ENCODE assay signal across 18 mouse cellular contexts in genomic region chr17:7922564-7922963, GRCm38 (mm10). TPM values are rescaled to one million over a fixed set of nuclear protein-coding genes. Genes with fewer than 3 reads are reported as not detected.
A peak's percentile ranks its signal among the peaks of the same experiment; 100 is the strongest.
DNase-seq lines count a peak whose midpoint lies in the region; ATAC-seq and TF ChIP-seq lines count a peak whose summit lies in the region.
"Had no signal": no experiment of that assay in that cellular context is flagged by ENCODE, and none has a peak within 500 bp of the region (broad histone marks: within the 10 kb centered on the region; RNA-seq: fewer than 3 reads in every experiment).

No protein-coding gene starts in this region.

- no peak overlapping the region for H3K9ac ChIP-seq in liver, embryonic 12.5 days
- H3K9ac ChIP-seq: heart, embryonic 13.5 days; neural tube, embryonic 15.5 days had no signal

- no peaks in the 10 kb centered on the region for H3K27me3 ChIP-seq in liver, embryonic 12.5 days (replicated peaks)
- H3K27me3 ChIP-seq in kidney, adult 2 months (replicated peaks; ENCODE audit: control insufficient read depth, insufficient read depth, low read length) = no peaks in the 10 kb centered on the region
- H3K27me3 ChIP-seq: neural tube, embryonic 15.5 days had no signal

- TF ChIP-seq POLR2A in kidney, adult 2 months (IDR thresholded peaks at IDR 0.05; ENCODE audit: low read depth, low read length) = no peak

- no peaks in the 10 kb centered on the region for H3K9me3 ChIP-seq in liver, embryonic 12.5 days (replicated peaks)
- H3K9me3 ChIP-seq: forebrain, embryonic 10.5 days; G1E; heart, embryonic 13.5 days; megakaryocyte, embryonic 14.5 days; neural tube, embryonic 15.5 days had no signal

- no peak for TF ChIP-seq CTCF in kidney, adult 2 months (conservative IDR thresholded peaks at IDR 0.05; ENCODE audit: insufficient read depth, insufficient read length, low read depth, low read length)

- H3K27ac ChIP-seq in liver, embryonic 12.5 days = no peak overlapping the region
- H3K27ac ChIP-seq in kidney, adult 2 months (ENCODE audit: insufficient read depth, low read depth, low read length) = no peak overlapping the region
- H3K27ac ChIP-seq: forebrain, embryonic 10.5 days; heart, embryonic 13.5 days; neural tube, embryonic 15.5 days had no signal

- no peaks in the 10 kb centered on the region for H3K36me3 ChIP-seq in liver, embryonic 12.5 days
- H3K36me3 ChIP-seq in kidney, adult 2 months (ENCODE audit: control insufficient read depth, insufficient read depth, low read length) = no peaks in the 10 kb centered on the region
- H3K36me3 ChIP-seq: forebrain, embryonic 10.5 days; G1E; heart, embryonic 13.5 days; neural tube, embryonic 15.5 days had no signal

- H3K4me1 ChIP-seq in liver, embryonic 12.5 days = no peaks in the 10 kb centered on the region
- H3K4me1 ChIP-seq in kidney, adult 2 months (ENCODE audit: control insufficient read depth, insufficient read depth, low read length) = peaks cover 4% of the 10 kb centered on the region; the same call in 1 of the 2 replicates
- H3K4me1 ChIP-seq: forebrain, embryonic 10.5 days; neural tube, embryonic 15.5 days had no signal

- H3K4me3 ChIP-seq in liver, embryonic 12.5 days = no peak overlapping the region
- H3K4me3 ChIP-seq in kidney, adult 2 months (ENCODE audit: insufficient read depth, low read depth, low read length) = no peak overlapping the region
- H3K4me3 ChIP-seq: forebrain, embryonic 10.5 days; heart, embryonic 13.5 days; megakaryocyte, embryonic 14.5 days; neural tube, embryonic 15.5 days had no signal

- ATAC-seq in liver, embryonic 12.5 days = no peak
- 0 out of 2 replicates have a peak, but pooled peaks have one; percentile 19 for ATAC-seq in monocyte, adult 5-6 weeks (replicated peaks; ENCODE audit: insufficient number of reproducible peaks, low FRiP score, low TSS enrichment, poor library complexity, severe bottlenecking)
- ATAC-seq: inflammation-experienced regulatory T-cells, adult 6 months had no signal

- intact Hi-C loops in left cerebral cortex, postnatal 10 days (cut with DNase I) = no loop called here

- WGBS in liver, embryonic 12.5 days (ENCODE audit: insufficient replicate concordance) = 59% methylated on average over 5 of the region's 5 CpGs
- WGBS in kidney, adult 2 months = 39% methylated on average over 5 of the region's 5 CpGs

- peak; percentile 43 for DNase-seq in liver
- peak; percentile 68 for DNase-seq in kidney, adult 2 months
- DNase-seq in kidney, postnatal 36 days = peak; percentile 57 to 66
- DNase-seq in left cerebral cortex, postnatal 10 days (ENCODE audit: extremely low spot score in 1 of 2, low spot score in 2 of 2) = no peak
- DNase-seq in thymus, postnatal 4 days = no peak
- DNase-seq: adrenal gland, adult 2 months; cerebellum, adult 18-20 months; gastrocnemius, postnatal 25 days; lung, adult 18-20 months; thymus, postnatal 36 days had no signal

- H3K4me2 ChIP-seq in liver, embryonic 12.5 days = no peak overlapping the region
- H3K4me2 ChIP-seq: heart, embryonic 13.5 days; neural tube, embryonic 15.5 days had no signal

RNA-seq across cellular contexts. Expression of gene Tagap, which starts 3.2 kb away (rescaled TPM):
- polyA plus RNA-seq in liver, embryonic 12.5 days (2016; fragmentation: Nextera tagmentation; extraction: Ambion mirVana) = 0.73 and 1.1 TPM in 2 replicates
- 0.91 and 1.8 TPM in 2 replicates for polyA plus RNA-seq in kidney, adult 2 months (2012; rRNA removed)
- 63.5 to 77.7 TPM (median 74.3 TPM) in 3 replicates for total RNA-seq in monocyte, adult 5-6 weeks (2017)
- 1 to 10 TPM; 4.8 to 5.2 TPM for total RNA-seq in left cerebral cortex, postnatal 10 days (2021)

RNA-seq across cellular contexts. Expression of gene Rsph3a, which starts 22.9 kb away (rescaled TPM):
- polyA plus RNA-seq in liver, embryonic 12.5 days (2016; fragmentation: Nextera tagmentation; extraction: Ambion mirVana) = 23.0 and 26.0 TPM in 2 replicates
- 77.2 and 85.9 TPM in 2 replicates for polyA plus RNA-seq in kidney, adult 2 months (2012; rRNA removed)
- total RNA-seq in monocyte, adult 5-6 weeks (2017) = 28.3 to 41.8 TPM (median 34.7 TPM) in 3 replicates
- total RNA-seq in left cerebral cortex, postnatal 10 days (2021) = 10 to 100 TPM; 42.8 to 45.5 TPM

Comparison
In these comparisons a context has a peak if more than half of its experiments do, and no peak if none do; other contexts are left out.
1. DNase-seq: peak in liver (single experiment), kidney, adult 2 months (single experiment) and kidney, postnatal 36 days (2 of 2); none in left cerebral cortex, postnatal 10 days (0 of 2) and thymus, postnatal 4 days (single experiment).
2. RNA of gene Tagap, which starts 3.2 kb away (total RNA-seq): 63.5 to 77.7 TPM in monocyte, adult 5-6 weeks; 4.8 to 5.2 TPM in left cerebral cortex, postnatal 10 days; every median in the first group is over 10 times any median in the second.